Mouse (Mus musculus): ENCODE measurements at regions not wholly inside any gene's neighbourhood (a gene's known extent, or its start where the extent isn't known, plus 50 kb on each side); places are given as distances from the start of the nearest gene placed in this dataset.

- DNase-seq (ENCODE audit: low read depth in 1 of 2, low spot score in 2 of 2), result no peak
- Histone ChIP-seq H3K27me3 (ENCODE audit: control insufficient read depth, insufficient read depth, low read length) (no peaks in the 10 kb centered on the region), H3K4me3 (ENCODE audit: extremely low read depth, insufficient read depth, insufficient read length) (no peak overlapping the region), H3K27ac (ENCODE audit: insufficient read depth, low read length) (no peak overlapping the region), H3K36me3 (ENCODE audit: control insufficient read depth, insufficient read depth, low read length) (no peaks in the 10 kb centered on the region), H3K4me1 (ENCODE audit: control insufficient read depth, insufficient read depth, insufficient read length) (no peaks in the 10 kb centered on the region)
- WGBS, result 87% methylated on average over 14 of the region's 14 CpGs
- TF ChIP-seq CTCF (IDR thresholded peaks at IDR 0.05; ENCODE audit: extremely low read depth, insufficient read depth, insufficient read length, insufficient replicate concordance) (no peak), POLR2A (IDR thresholded peaks at IDR 0.05; ENCODE audit: low read depth, low read length) (no peak)
Measured at GRCm38 (mm10) chr13:112125769-112126469, 162.3 kb upstream of the Ankrd55 start.

GRCm38 (mm10) chr13:112130220-112130619 is 158.0 kb upstream of the Ankrd55 start:
- 34% methylated on average over 4 of the region's 4 CpGs for WGBS
- DNase-seq (ENCODE audit: low read depth in 1 of 2, low spot score in 2 of 2), result no peak

GRCm38 (mm10) chr13:112130774-112131173 is 157.5 kb upstream of the Ankrd55 start:
- Histone ChIP-seq H3K27me3 (ENCODE audit: control insufficient read depth, insufficient read depth, low read length) (no peaks in the 10 kb centered on the region), H3K27ac (ENCODE audit: insufficient read depth, low read length) (no peak overlapping the region), H3K36me3 (ENCODE audit: control insufficient read depth, insufficient read depth, low read length) (no peaks in the 10 kb centered on the region), H3K4me3 (ENCODE audit: extremely low read depth, insufficient read depth, insufficient read length) (no peak overlapping the region), H3K4me1 (ENCODE audit: control insufficient read depth, insufficient read depth, insufficient read length) (no peaks in the 10 kb centered on the region)
- TF ChIP-seq CTCF (IDR thresholded peaks at IDR 0.05; ENCODE audit: extremely low read depth, insufficient read depth, insufficient read length, insufficient replicate concordance), result no peak
- no peak for TF ChIP-seq POLR2A (IDR thresholded peaks at IDR 0.05; ENCODE audit: low read depth, low read length)
- 89% methylated on average over 2 of the region's 2 CpGs for WGBS
- DNase-seq (ENCODE audit: low read depth in 1 of 2, low spot score in 2 of 2), result no peak

More at GRCm38 (mm10) chr13:112130220-112130619, 158.0 kb upstream of the Ankrd55 start:
- Histone ChIP-seq H3K4me3 (ENCODE audit: extremely low read depth, insufficient read depth, insufficient read length) (no peak overlapping the region), H3K36me3 (ENCODE audit: control insufficient read depth, insufficient read depth, low read length) (no peaks in the 10 kb centered on the region), H3K27ac (ENCODE audit: insufficient read depth, low read length) (no peak overlapping the region), H3K4me1 (ENCODE audit: control insufficient read depth, insufficient read depth, insufficient read length) (no peaks in the 10 kb centered on the region), H3K27me3 (ENCODE audit: control insufficient read depth, insufficient read depth, low read length) (no peaks in the 10 kb centered on the region)
- TF ChIP-seq CTCF (IDR thresholded peaks at IDR 0.05; ENCODE audit: extremely low read depth, insufficient read depth, insufficient read length, insufficient replicate concordance) (no peak), POLR2A (IDR thresholded peaks at IDR 0.05; ENCODE audit: low read depth, low read length) (no peak)

- 81% methylated on average over 12 of the region's 12 CpGs for WGBS
- TF ChIP-seq POLR2A (IDR thresholded peaks at IDR 0.05; ENCODE audit: low read depth, low read length) (no peak), CTCF (IDR thresholded peaks at IDR 0.05; ENCODE audit: extremely low read depth, insufficient read depth, insufficient read length, insufficient replicate concordance) (no peak)
- no peaks in the 10 kb centered on the region for H3K27me3 ChIP-seq (ENCODE audit: control insufficient read depth, insufficient read depth, low read length)
- no peaks in the 10 kb centered on the region for H3K4me1 ChIP-seq (ENCODE audit: control insufficient read depth, insufficient read depth, insufficient read length)
- no peak overlapping the region for H3K4me3 ChIP-seq (ENCODE audit: extremely low read depth, insufficient read depth, insufficient read length)
- no peaks in the 10 kb centered on the region for H3K36me3 ChIP-seq (ENCODE audit: control insufficient read depth, insufficient read depth, low read length)
- DNase-seq (ENCODE audit: low read depth in 1 of 2, low spot score in 2 of 2), result no peak
- H3K27ac ChIP-seq (ENCODE audit: insufficient read depth, low read length), result no peak overlapping the region
Measured at GRCm38 (mm10) chr13:112131191-112131590, 157.1 kb upstream of the Ankrd55 start.

GRCm38 (mm10) chr13:112133736-112134135 is 154.5 kb upstream of the Ankrd55 start:
- 38% methylated on average over 2 of the region's 2 CpGs for WGBS
- TF ChIP-seq CTCF (IDR thresholded peaks at IDR 0.05; ENCODE audit: extremely low read depth, insufficient read depth, insufficient read length, insufficient replicate concordance), result no peak
- no peak for TF ChIP-seq POLR2A (IDR thresholded peaks at IDR 0.05; ENCODE audit: low read depth, low read length)
- Histone ChIP-seq H3K27me3 (ENCODE audit: control insufficient read depth, insufficient read depth, low read length) (no peaks in the 10 kb centered on the region), H3K4me3 (ENCODE audit: extremely low read depth, insufficient read depth, insufficient read length) (no peak overlapping the region), H3K36me3 (ENCODE audit: control insufficient read depth, insufficient read depth, low read length) (no peaks in the 10 kb centered on the region), H3K4me1 (ENCODE audit: control insufficient read depth, insufficient read depth, insufficient read length) (no peaks in the 10 kb centered on the region; the same call in 1 of the 2 replicates), H3K27ac (ENCODE audit: insufficient read depth, low read length) (no peak overlapping the region)
- DNase-seq (ENCODE audit: low read depth in 1 of 2, low spot score in 2 of 2), result no peak

GRCm38 (mm10) chr13:112134701-112135100 is 153.6 kb upstream of the Ankrd55 start:
- Histone ChIP-seq H3K27ac (ENCODE audit: insufficient read depth, low read length) (no peak overlapping the region), H3K4me1 (ENCODE audit: control insufficient read depth, insufficient read depth, insufficient read length) (no peaks in the 10 kb centered on the region; the same call in 1 of the 2 replicates), H3K27me3 (ENCODE audit: control insufficient read depth, insufficient read depth, low read length) (no peaks in the 10 kb centered on the region), H3K4me3 (ENCODE audit: extremely low read depth, insufficient read depth, insufficient read length) (no peak overlapping the region), H3K36me3 (ENCODE audit: control insufficient read depth, insufficient read depth, low read length) (no peaks in the 10 kb centered on the region)
- 93% methylated on average over 4 of the region's 4 CpGs for WGBS
- TF ChIP-seq POLR2A (IDR thresholded peaks at IDR 0.05; ENCODE audit: low read depth, low read length) (no peak), CTCF (IDR thresholded peaks at IDR 0.05; ENCODE audit: extremely low read depth, insufficient read depth, insufficient read length, insufficient replicate concordance) (no peak)
- DNase-seq (ENCODE audit: low read depth in 1 of 2, low spot score in 2 of 2), result no peak

- no peak overlapping the region for H3K27ac ChIP-seq (ENCODE audit: insufficient read depth, low read length)
- H3K36me3 ChIP-seq (ENCODE audit: control insufficient read depth, insufficient read depth, low read length), result no peaks in the 10 kb centered on the region
- H3K4me1 ChIP-seq (ENCODE audit: control insufficient read depth, insufficient read depth, insufficient read length), result no peaks in the 10 kb centered on the region; the same call in 1 of the 2 replicates
- no peak overlapping the region for H3K4me3 ChIP-seq (ENCODE audit: extremely low read depth, insufficient read depth, insufficient read length)
- no peak for DNase-seq (ENCODE audit: low read depth in 1 of 2, low spot score in 2 of 2)
- H3K27me3 ChIP-seq (ENCODE audit: control insufficient read depth, insufficient read depth, low read length), result no peaks in the 10 kb centered on the region
- no peak for TF ChIP-seq POLR2A (IDR thresholded peaks at IDR 0.05; ENCODE audit: low read depth, low read length)
- TF ChIP-seq CTCF (IDR thresholded peaks at IDR 0.05; ENCODE audit: extremely low read depth, insufficient read depth, insufficient read length, insufficient replicate concordance), result no peak
- 57% methylated on average over 5 of the region's 5 CpGs for WGBS
Measured at GRCm38 (mm10) chr13:112135777-112136176, 152.5 kb upstream of the Ankrd55 start.

Data from spleen, adult 2 months (tissue).